Mouse (Mus musculus): Measurements from ENCODE around the gene Gpr107. TPM values are rescaled to one million over a fixed set of nuclear protein-coding genes. Genes with fewer than 3 reads are reported as not detected.

The Gpr107 gene
- polyA plus RNA-seq, 1 experiment: 28.7 TPM

GRCm38 (mm10) chr2:31141074-31141866, 10.8 kb upstream of the Gpr107 start:
- TF ChIP-seq MAX (IDR thresholded peaks at IDR 0.05) (no peak), CTCF (IDR thresholded peaks at IDR 0.05; ENCODE audit: control insufficient read depth, insufficient read depth, insufficient read length) (no peak), MYOD1 (IDR thresholded peaks at IDR 0.05; ENCODE audit: control insufficient read depth, insufficient read length, low read depth) (no peak), FOSL1 (IDR thresholded peaks at IDR 0.05; ENCODE audit: insufficient read depth, low read length, poor library complexity, severe bottlenecking) (no peak), MYOG (IDR thresholded peaks at IDR 0.05; ENCODE audit: control insufficient read depth, extremely low read depth, insufficient read length) (no peak), USF1 (IDR thresholded peaks at IDR 0.05; ENCODE audit: low read depth) (no peak), CEBPB (IDR thresholded peaks at IDR 0.05; ENCODE audit: low read depth) (no peak)
- Histone ChIP-seq H3K79me3 (ENCODE audit: low read depth) (peaks cover 15% of the 10 kb centered on the region), H3K4me3 (ENCODE audit: insufficient read depth, poor library complexity, severe bottlenecking) (peak overlapping the region; percentile 56), H3K27me3 (ENCODE audit: control insufficient read depth, insufficient read depth, insufficient read length) (no peaks in the 10 kb centered on the region), H3K36me3 (ENCODE audit: control insufficient read depth, insufficient read depth) (no peaks in the 10 kb centered on the region), H3ac (ENCODE audit: control insufficient read depth, insufficient read length, low read depth) (peak overlapping the region; percentile 91), H3K79me2 (ENCODE audit: control insufficient read depth, insufficient read depth) (peaks cover 49% of the 10 kb centered on the region)

GRCm38 (mm10) chr2:31141867-31142454, 10.2 kb upstream of the Gpr107 start, which contains the start of gene Fnbp1:
Gene Fnbp1 (minus strand): TSS chr2:31142008.
- Histone ChIP-seq H3K79me2 (ENCODE audit: control insufficient read depth, insufficient read depth) (peaks cover 42% of the 10 kb centered on the region), H3ac (ENCODE audit: control insufficient read depth, insufficient read length, low read depth) (peak within 1 kb of the TSS; percentile 91), H3K79me3 (ENCODE audit: low read depth) (peaks cover 12% of the 10 kb centered on the region), H3K27me3 (ENCODE audit: control insufficient read depth, insufficient read depth, insufficient read length) (no peaks in the 10 kb centered on the region), H3K36me3 (ENCODE audit: control insufficient read depth, insufficient read depth) (no peaks in the 10 kb centered on the region), H3K4me3 (ENCODE audit: insufficient read depth, poor library complexity, severe bottlenecking) (peak within 1 kb of the TSS; percentile 56)
- no peak for TF ChIP-seq MYOD1 (IDR thresholded peaks at IDR 0.05; ENCODE audit: control insufficient read depth, insufficient read length, low read depth)
- TF ChIP-seq CEBPB (IDR thresholded peaks at IDR 0.05; ENCODE audit: low read depth): no peak
- TF ChIP-seq USF1 (IDR thresholded peaks at IDR 0.05; ENCODE audit: low read depth): no peak
- TF ChIP-seq MAX (IDR thresholded peaks at IDR 0.05): no peak

GRCm38 (mm10) chr2:31142505-31142904, 9.6 kb upstream of the Gpr107 start:
- Histone ChIP-seq H3K27me3 (ENCODE audit: control insufficient read depth, insufficient read depth, insufficient read length) (no peaks in the 10 kb centered on the region), H3K4me3 (ENCODE audit: insufficient read depth, poor library complexity, severe bottlenecking) (no peak overlapping the region), H3ac (ENCODE audit: control insufficient read depth, insufficient read length, low read depth) (no peak overlapping the region), H3K79me2 (ENCODE audit: control insufficient read depth, insufficient read depth) (peaks cover 36% of the 10 kb centered on the region), H3K36me3 (ENCODE audit: control insufficient read depth, insufficient read depth) (no peaks in the 10 kb centered on the region), H3K79me3 (ENCODE audit: low read depth) (peaks cover 12% of the 10 kb centered on the region)
- TF ChIP-seq CTCF (IDR thresholded peaks at IDR 0.05; ENCODE audit: control insufficient read depth, insufficient read depth, insufficient read length) (no peak), MYOG (IDR thresholded peaks at IDR 0.05; ENCODE audit: control insufficient read depth, extremely low read depth, insufficient read length) (no peak), MAX (IDR thresholded peaks at IDR 0.05) (no peak), FOSL1 (IDR thresholded peaks at IDR 0.05; ENCODE audit: insufficient read depth, low read length, poor library complexity, severe bottlenecking) (no peak), CEBPB (IDR thresholded peaks at IDR 0.05; ENCODE audit: low read depth) (no peak), USF1 (IDR thresholded peaks at IDR 0.05; ENCODE audit: low read depth) (no peak), MYOD1 (IDR thresholded peaks at IDR 0.05; ENCODE audit: control insufficient read depth, insufficient read length, low read depth) (no peak)

GRCm38 (mm10) chr2:31143326-31143725, 8.8 kb upstream of the Gpr107 start:
- Histone ChIP-seq H3K79me3 (ENCODE audit: low read depth) (peaks cover 12% of the 10 kb centered on the region), H3K4me3 (ENCODE audit: insufficient read depth, poor library complexity, severe bottlenecking) (no peak overlapping the region), H3ac (ENCODE audit: control insufficient read depth, insufficient read length, low read depth) (no peak overlapping the region), H3K79me2 (ENCODE audit: control insufficient read depth, insufficient read depth) (peaks cover 30% of the 10 kb centered on the region), H3K36me3 (ENCODE audit: control insufficient read depth, insufficient read depth) (no peaks in the 10 kb centered on the region), H3K27me3 (ENCODE audit: control insufficient read depth, insufficient read depth, insufficient read length) (no peaks in the 10 kb centered on the region)
- TF ChIP-seq MYOD1 (IDR thresholded peaks at IDR 0.05; ENCODE audit: control insufficient read depth, insufficient read length, low read depth): no peak
- TF ChIP-seq MAX (IDR thresholded peaks at IDR 0.05): no peak
- no peak for TF ChIP-seq CEBPB (IDR thresholded peaks at IDR 0.05; ENCODE audit: low read depth)
- TF ChIP-seq CTCF (IDR thresholded peaks at IDR 0.05; ENCODE audit: control insufficient read depth, insufficient read depth, insufficient read length): no peak
- no peak for TF ChIP-seq USF1 (IDR thresholded peaks at IDR 0.05; ENCODE audit: low read depth)
- no peak for TF ChIP-seq FOSL1 (IDR thresholded peaks at IDR 0.05; ENCODE audit: insufficient read depth, low read length, poor library complexity, severe bottlenecking)
- TF ChIP-seq MYOG (IDR thresholded peaks at IDR 0.05; ENCODE audit: control insufficient read depth, extremely low read depth, insufficient read length): no peak

GRCm38 (mm10) chr2:31143768-31144695, 8.1 kb upstream of the Gpr107 start:
- no peak overlapping the region for H3K4me3 ChIP-seq (ENCODE audit: insufficient read depth, poor library complexity, severe bottlenecking)
- TF ChIP-seq USF1 (IDR thresholded peaks at IDR 0.05; ENCODE audit: low read depth): no peak

More at GRCm38 (mm10) chr2:31143768-31144695, 8.1 kb upstream of the Gpr107 start:
- peaks cover 8% of the 10 kb centered on the region for H3K79me3 ChIP-seq (ENCODE audit: low read depth)
- H3K36me3 ChIP-seq (ENCODE audit: control insufficient read depth, insufficient read depth): no peaks in the 10 kb centered on the region
- H3ac ChIP-seq (ENCODE audit: control insufficient read depth, insufficient read length, low read depth): no peak overlapping the region
- H3K27me3 ChIP-seq (ENCODE audit: control insufficient read depth, insufficient read depth, insufficient read length): no peaks in the 10 kb centered on the region
- peaks cover 23% of the 10 kb centered on the region for H3K79me2 ChIP-seq (ENCODE audit: control insufficient read depth, insufficient read depth)

Measured in C2C12 (cell line).